Mouse (Mus musculus) adrenal gland, postnatal 25 days (tissue): ENCODE measurements around the gene Aif1. TPM values are rescaled to one million over a fixed set of nuclear protein-coding genes. Genes with fewer than 3 reads are reported as not detected.

Experiments used
- DNase-seq: peaks from one replicate; pipeline ENCODE4 v3.0.0; 2021; ENCODE audit warnings: mixed read lengths
- total RNA-seq: library from RNA; stranded (reverse); gene quantifications from 2 replicates; pipeline ENCODE4 v1.2.3, GENCODE M21; 2021

The Aif1 gene
- total RNA-seq, 1 experiment from 2014 or later: 3.0 TPM

DNA sequence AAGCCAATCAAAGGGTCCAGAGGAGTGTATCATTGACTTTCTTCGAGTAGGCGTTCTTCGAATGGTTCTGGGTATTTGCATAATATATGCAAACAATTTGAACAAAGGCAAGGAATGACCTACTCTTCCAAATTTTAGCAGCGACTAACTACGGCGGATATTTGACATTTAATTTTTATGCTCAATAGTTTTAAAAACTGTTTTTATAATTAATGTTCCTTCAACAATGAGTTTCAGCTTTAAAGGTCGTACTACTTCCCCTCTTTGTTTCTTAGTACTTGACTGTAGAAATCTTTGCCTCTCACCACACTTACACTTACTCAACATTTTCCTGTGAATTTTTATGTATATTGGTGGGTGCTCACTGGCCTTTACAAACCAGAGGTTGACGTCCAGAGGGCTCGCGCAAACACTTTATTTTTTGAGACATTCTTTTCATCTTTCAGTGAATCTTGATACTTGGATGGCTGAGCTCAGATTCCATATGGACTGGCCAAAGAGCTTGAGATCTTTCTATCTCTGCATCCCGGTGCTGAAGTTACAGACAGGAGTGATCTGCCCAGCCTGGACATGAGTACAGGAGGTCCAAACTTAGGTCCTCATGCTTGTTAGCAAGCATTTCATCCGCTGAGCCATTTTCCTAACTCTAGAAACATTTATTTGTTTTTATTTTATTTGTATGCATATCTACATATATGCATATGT lies 10.3 kb downstream of the Aif1 start:
- DNase-seq: no peak

DNA sequence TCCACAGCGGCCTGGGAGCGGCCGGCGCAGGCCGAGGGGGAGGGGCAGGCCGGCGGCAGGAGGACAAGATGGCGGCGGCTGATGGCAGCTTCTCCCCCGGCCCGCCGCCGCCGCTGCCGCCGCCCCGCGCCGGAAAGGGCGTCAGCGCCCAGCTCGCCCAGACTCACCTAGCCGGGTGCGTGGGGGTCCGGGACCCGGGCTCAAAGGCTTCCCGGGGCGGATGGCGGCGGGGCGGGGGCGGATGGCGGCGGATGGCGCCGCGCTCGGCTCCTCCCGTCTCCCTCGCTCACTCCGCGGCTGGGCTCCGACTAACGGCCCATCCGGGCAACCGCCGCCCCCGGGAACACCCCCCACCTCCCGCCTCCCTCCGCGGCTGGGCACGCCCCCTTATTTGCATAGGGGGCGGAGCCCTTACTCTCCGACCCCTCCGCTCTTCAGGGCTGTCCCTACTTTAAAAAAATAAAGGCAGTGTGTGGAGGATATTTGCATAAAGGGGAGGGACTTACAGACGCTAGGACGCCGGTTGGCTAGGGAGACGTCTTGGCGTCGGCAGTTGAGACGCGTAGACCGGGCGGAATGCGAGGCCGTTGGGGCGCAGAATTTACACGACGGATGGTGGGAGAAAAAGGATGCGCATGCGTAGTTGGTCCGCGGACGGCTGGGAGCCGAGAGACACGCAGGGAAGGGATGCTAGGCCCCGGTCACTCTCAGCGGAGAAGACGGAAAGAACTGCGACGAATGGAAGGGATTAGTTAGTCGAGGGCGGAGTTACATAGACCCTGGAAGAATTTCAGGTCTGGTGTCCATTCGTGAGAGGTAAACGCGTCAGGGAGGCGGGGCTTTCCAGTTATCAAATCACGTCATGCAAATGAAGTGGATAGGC lies 11.1 kb downstream of the Aif1 start, which contains the start of gene Prrc2a:
Prrc2a (minus strand) TSS at position 330 of the 883 bp plus-strand sequence.
- peak; percentile 95 for DNase-seq

DNA sequence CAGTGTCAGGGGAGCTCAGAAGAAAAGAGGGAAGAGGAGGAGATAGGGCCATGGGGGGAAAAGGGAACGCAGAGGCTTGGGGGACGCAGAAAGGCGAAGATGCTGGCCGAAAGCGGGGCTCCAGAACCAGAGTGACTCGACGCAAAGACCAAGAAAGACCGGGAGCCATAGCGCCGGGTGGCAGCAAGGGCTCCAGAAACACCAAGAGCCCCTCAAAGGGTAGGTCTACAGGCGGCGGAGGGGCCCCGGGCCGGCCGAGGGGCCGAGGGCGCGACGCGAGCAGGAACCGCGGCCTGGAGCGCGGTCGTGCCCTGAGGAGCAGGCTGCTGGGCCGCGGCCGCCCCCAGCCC lies 11.7 kb downstream of the Aif1 start:
- no peak for DNase-seq

DNA sequence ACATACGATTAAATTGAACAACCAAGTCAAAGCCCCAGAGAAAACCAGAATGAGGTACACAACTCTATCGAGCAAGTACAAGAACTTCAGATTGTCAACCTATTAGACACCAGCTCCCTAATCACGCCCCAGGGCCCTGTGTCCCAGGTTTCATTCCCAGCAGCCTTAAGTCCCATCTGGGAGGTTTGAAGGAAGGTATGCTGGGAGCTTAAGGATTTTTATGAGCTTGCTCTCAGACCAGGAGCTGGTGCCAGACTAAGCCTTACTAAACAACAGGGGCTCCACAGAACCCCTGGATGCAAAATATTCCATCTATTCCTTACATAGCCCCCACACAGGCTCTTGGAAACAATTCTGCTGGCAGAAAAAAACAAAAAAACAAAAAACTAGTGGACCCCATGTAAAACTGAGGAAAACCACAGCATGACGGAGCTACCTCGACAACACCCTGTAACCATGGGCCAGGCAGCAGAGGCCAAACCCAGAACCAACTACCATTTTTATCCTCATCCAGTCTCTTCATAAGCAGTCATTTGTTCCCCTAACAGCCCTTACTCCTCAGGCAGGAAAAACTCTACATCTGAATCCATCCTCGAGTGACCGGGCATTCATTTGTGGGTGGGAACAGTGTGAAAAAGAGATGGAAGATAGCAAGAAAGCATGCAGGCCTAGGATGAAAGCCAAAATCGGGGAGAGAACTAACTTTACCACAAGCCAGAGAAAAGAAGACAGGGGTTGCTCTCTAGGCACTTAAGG lies 12.4 kb downstream of the Aif1 start:
- DNase-seq: no peak

DNA sequence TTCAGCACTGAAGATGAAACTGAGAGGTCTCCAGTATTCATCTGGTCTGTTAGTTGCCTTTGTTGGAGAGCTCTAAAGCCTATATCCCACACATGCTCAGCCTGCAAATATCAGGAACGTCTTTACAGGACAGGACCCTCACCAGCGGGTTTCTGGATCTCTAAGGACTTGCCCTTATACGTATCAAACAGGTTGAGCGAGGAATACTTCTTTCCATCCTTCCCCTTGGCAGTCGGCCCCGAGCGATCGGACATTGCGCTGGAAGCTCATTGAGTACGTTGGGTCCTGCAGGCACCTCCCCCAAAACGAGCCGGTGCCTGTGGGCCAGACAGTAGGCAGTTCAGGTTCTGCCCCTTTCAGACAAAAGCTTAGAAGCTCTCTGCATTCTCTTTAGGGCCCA lies 13.1 kb downstream of the Aif1 start:
- peak; percentile 43 for DNase-seq

DNA sequence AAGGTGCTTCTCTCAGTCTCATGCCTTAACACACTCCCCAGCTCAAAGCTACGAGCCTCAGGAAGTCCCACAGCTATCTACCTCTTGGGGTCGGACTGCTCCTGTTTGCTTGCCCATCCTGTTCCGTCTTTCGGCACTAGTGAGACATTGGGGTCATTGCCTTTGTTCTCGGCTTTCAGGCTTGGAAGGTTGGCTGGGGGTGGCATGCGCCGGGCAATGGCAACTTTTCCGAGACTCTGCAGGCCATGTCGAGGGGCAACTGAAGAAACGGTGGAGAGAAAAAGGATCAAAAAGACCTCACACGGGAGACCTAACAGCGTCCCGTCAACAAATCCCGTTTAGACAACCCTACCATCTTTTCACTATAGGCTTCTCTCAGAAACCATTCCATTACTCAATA lies 13.7 kb downstream of the Aif1 start:
- DNase-seq: no peak

DNA sequence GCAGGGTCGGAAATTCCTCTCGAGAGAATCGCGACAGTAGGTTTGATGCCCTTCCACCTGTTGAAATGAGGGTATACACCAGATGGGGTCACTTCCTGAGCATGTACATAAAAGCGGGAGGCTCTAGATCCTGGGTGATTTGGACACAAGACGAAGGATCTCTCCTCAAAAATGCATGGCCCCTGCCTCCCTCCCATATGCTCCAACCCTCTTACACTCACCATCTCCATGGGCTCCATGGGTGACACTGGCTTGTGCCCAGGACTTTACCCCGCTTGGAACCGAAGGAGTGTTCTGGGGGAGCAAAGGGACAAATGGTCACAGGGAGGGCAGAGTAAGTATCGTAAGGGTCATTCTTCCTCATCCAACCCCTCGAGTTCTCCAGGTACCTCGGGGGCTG lies 14.4 kb downstream of the Aif1 start:
- DNase-seq: no peak

DNA sequence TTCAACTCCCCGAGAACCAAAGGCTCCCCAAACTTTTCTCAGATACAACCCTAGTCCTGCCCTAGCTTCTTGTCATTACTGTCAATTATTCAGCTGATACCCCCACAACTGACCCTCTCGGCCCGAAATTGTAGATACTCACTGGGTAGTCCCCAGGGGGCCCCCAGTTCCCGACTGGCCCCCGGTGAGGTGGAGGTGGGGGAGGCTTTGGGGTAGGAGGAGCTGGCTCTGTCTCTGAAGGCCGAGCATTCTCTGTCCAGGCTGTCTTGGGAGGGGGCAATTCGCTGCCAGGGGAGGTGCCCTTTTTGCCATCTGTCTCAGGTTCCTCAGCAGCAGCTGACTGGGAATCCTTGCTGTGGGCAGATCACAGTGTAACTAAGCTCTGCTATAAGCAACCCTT lies 16.2 kb downstream of the Aif1 start:
- no peak for DNase-seq

DNA sequence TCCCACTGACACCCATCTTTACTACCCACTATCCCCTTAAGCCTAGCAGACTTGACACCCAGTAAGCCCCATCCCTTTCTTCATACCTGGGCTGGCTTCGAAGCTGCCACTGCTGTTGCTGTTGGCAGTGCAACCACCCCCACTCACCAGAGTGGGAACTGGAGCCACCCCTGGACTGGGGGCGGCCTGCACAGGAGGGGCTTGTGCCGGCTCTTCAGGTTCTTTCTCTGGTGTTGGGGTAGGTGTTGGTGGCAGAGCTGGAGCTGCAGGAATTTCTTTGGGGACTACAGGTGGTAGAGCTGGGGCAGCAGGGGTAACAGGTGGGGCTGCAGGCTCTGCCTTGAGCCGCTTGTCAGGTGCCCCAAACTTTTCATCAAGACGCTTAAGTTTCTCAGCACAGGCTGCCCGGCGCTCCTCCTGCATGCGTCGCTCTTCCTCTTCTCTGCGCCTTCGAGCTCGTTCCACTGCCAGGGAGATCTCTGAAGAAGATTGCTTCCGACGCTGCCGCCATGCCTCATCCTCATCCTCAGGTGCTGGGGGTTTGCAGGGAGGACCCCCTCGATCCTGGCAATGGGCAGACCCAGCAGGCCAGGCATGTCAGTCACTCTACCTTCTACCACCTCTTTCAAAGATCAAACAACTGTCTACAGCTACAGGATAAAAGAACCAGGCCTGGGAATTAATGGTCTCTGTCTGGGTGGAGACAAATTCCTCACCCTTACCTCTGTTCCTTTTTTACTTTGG lies 16.8 kb downstream of the Aif1 start:
- DNase-seq: no peak

DNA sequence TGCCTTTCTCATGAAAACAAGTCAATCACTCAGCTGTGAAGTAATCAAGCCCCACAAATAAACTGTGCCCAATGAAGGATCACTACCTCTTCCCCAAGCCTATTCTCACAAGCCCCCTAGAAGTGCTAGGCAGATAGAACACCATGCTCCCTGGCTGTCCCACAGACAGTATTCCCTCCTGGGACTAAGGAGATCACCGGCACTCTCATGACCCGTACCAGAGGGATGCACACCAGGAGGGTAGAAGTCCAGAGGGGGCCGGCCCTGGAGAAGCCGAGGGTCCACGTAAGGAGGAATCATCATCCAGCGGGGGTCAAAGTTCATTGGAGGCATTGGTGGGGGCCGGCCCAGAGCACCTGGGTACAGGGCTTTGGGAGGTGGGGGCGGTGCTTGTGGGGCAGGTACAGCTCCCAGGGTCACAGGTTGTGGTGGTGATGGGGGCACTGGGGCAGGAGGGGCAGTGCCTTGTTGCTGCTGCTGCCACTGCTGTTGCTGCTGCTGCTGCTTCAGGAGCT lies 18.1 kb downstream of the Aif1 start:
- no peak for DNase-seq

DNA sequence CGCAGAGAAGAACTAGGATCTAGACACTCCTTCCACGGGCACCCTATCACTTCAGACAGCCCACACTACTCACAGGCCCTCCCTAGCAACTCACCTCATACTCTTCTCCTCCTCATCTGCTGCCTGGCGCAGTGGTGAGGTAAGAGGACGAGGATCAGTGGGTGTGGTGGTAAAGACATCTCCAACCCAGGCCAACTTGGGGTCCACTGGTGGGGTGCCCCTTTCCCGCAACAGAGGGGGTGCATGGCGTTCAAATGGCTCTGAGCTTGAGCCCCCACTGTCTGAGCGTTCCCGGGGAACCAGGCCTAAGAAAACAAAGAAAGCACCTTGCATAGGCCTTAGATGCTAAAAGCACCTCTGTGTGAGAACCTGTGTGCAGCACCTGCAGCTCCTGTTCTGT lies 18.6 kb downstream of the Aif1 start:
- DNase-seq: no peak

DNA sequence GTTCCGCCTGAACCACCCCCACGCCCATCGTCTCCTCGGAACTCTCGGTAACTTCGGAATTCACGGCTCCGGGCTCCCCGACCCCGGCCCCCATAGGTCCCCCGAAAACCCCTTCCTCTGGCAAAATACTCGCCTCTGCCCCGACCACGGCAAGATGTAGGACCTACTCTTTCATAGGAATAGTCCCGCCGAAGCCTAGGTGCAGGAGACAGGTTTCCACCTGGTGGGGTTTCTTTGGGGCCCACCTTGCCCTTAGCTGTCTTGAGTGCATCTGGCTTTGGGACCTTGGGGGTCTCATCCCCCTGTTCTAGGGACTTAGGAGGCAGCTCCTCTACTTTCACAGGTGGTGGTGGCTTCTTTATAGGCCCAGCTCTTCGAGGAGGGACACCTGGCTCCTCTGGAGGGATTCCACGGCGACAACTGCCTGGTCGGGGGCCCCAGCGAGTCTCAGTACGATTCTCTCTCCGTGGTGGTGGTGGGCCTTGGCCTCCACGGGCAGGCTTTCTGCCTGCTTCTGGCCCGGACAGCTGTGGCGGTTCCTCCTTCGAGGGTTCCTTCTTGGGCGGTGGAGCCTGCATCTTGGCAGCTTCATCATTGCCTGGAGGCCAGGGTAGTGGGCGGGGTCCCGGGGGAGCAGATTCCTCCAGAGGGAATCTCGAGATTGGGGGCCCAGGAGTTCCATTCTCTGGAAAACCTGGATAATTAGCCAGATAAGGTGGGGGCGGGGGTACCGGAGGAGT lies 19.2 kb downstream of the Aif1 start:
- DNase-seq: no peak

DNA sequence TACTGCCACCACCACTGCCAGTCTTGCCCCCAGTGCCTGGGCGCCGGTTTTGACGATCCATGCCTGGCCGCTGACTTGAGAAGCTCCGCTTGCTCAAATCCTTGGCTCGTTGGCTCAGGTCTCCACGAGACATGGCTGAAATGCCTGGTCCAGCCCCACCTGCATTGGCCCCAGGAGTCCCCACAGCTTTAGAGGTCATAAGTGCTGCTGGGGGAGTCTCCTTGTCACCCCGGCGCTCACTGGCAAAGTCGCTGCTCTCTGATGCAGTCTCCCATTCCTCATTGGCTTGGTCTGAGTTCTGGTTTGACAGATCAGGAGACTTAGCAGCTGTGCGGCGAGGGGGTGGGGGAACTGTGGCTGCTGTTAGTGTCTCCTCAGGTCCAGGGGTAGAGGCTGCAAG lies 20.4 kb downstream of the Aif1 start:
- no peak for DNase-seq

DNA sequence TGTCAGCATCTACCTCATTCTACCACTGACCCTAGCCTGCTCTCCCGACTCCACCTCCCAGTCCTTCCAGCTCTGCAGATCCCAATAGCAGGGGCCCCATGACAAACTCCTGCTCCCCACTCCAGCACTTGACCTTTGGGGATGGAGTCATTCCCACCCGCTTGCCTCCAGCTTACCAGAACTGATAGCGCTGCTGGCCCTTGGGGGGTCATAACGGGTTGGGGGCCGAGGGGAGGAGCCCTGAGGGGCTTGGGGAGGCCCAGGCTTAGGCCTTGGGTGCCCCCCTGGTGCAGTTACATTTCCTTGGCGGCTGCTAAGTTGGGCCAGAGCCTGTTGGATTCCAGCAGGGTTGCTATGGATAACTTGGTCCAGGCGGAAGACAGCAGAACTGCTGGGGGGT lies 21.3 kb downstream of the Aif1 start:
- no peak for DNase-seq

DNA sequence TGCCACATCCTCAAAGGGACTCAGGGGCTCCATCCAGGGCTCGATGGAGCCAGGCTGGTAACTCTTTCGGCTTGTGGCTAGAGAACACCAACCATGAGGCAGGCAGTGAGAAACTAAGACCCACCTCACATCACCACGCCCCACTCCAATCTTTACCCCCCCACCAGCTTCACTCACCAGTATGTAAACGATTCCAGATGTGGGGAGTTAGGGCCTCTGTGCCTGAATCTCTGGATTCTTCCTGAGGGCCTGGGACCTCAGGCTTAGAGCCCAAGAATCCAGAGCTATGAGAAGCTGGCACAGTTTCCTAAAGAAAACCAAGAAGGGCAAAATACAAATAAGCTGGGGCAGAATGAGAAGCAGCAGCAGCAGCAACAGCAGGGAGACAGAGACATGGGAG lies 21.9 kb downstream of the Aif1 start:
- DNase-seq: no peak

DNA sequence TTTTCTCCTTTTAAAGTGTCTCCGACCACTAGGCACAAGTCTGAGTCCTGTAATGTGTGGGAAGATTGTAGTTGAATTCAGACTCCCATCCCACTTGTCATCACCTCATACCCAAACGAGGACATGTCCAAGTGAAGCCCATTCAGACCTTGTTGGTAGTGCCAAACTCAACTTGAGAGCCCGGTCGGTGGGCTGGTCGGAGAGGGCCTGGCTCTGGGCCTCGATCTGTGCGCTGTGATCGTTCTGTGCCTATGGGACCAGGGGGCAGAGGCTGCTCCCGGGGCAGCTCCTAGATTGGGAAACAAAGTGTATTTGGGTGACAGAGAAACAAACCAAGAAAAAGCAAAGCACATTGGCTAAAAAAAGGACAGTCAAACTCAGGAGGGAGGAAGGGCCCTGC lies 22.8 kb downstream of the Aif1 start:
- no peak for DNase-seq

DNA sequence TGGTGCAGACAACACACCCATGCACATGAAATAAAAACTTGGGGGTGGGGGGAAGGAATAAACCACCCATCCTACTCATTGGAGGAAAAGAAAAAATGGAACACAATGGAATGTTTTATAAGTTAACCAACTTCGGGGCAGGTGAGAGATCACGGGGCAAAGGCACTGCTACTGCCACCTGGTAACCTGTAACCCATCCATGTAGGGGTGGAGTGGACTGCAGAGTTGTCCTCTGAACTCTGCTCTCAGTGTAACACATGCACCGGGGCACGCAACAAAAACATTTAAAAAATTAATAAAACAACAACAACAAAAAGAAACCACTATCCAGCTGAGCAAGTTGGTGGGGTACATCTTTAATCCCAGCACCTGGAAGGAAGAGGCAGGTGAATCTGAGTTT lies 23.7 kb downstream of the Aif1 start:
- DNase-seq: no peak

DNA sequence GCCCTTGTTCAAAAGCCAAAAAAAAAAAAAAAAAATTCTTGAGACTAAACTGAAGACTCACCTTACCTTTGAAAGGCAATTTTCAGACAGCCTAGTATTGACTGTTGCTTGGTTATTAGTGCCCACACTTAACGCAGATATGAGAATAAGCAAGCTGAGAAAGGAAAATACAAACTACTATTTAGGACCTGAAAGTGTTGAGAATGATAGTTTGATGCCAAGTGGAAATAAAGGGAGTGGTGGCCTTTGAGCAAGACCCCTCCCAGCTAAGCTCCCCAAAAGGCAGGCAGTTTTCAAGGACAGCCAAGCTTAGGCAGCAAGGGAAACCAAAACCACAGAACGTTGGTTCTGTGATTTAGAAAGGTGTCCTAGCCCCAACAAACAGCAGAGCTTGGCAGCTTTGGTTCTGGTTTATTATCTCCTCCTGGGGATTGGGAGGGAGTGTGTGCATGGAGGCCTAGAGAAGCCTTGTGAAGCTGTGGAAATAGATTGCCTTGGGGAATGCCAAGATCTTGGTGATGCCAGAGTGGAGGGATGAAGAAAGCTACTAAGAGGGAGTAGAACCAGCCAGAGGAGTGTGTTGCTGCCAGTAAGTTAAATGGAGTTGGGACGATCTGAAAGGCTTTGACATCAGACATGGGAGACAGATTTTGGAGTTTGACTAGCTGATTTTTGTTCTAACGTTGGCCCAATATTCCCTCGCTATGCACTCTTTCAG lies 27.8 kb downstream of the Aif1 start:
- no peak for DNase-seq

DNA sequence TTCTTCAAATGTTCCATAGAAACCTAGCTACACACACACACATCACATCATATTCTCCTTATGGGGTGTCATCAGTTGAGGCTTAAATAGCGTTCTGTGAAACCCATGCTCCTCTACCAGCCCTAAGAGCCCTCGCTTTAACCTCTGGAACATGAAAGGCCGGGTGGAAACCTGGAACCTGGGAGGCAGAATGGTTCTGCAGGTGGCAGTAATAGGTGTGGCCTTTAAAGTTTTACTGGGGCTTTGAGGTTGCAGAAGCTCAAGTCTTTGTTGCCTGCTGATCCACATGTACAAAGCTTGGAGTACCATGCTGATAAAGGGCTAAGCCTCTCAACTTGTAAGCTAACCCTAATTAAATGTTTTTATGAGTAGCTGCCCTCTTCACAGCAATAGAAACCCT lies 28.5 kb downstream of the Aif1 start:
- no peak for DNase-seq

DNA sequence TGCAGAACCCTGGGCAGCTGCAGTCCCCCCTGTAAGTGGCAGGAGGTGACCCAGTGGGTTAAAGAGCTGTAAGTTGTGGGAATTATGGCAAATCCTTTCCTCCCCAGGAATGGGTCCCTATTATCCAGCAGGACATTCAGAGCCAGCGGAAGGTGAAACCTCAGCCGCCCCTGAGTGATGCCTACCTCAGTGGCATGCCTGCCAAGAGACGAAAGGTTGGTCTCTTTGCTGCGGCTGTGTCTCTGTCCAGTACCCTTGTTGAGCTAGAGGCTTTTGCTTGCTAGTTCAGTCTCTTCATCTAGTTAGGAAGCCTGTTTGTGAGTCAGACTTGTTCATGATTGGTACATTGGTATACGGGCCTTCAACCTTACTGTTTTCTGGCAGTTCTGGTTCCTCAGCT lies 29.7 kb downstream of the Aif1 start:
- DNase-seq: no peak

DNA sequence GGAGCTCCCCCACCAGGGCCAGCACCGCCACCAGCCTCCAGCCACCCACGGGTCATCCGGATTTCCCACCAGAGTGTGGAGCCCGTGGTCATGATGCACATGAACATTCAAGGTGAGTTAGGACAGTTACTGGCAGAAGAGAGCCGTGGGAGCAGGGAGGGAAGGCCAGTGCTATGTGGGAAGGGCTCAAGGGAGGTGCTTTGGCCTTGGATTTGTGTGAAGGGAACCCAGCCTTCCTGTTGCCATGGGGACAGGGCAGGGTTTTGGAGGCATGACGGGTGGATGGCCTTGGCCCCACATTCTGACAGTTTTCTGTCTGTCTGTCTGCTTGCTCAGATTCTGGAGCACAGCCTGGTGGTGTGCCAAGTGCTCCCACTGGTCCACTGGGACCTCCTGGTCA lies 33.9 kb downstream of the Aif1 start:
- peak; percentile 84 for DNase-seq
